Mouse (Mus musculus) limb, embryonic 14.5 days (tissue): ENCODE data around the gene Gm21987. TPM values are rescaled to one million over a fixed set of nuclear protein-coding genes. Genes with fewer than 3 reads are reported as not detected.
A peak's percentile ranks its signal among the peaks of the same experiment; 100 is the strongest.

ENCODE experiments used
- ATAC-seq: fragments of 200-750 bp; cut with Nextera tagmentation; 2 replicates; pipeline ENCODE4 v1.8.0; 2017; ENCODE audit warnings: low read depth, moderate number of reproducible peaks, moderate TSS enrichment; ENCODE audit not compliant: low FRiP score
- DNase-seq: peaks from one replicate; pipeline ENCODE4 v3.0.0-alpha.2; 2015; ENCODE audit warnings: low spot score
- H3K27ac ChIP-seq: fragments of 300-500 bp; sonication (generic); replicated peaks from 2 replicates; pipeline ENCODE4 v1.5.1; 2014; ENCODE audit warnings: low read depth, mild to moderate bottlenecking, low read length, moderate library complexity, mixed read lengths
- H3K27me3 ChIP-seq: fragments of 300-500 bp; sonication (generic); 2 replicates; pipeline ENCODE4 v1.6.1; 2014; ENCODE audit warnings: low read length, mixed read lengths; ENCODE audit not compliant: control insufficient read depth, insufficient read depth
- H3K36me3 ChIP-seq: fragments of 300-500 bp; sonication (generic); 2 replicates; pipeline ENCODE4 v1.6.1; 2014; ENCODE audit warnings: mild to moderate bottlenecking, low read length, moderate library complexity, mixed read lengths; ENCODE audit not compliant: control insufficient read depth, insufficient read depth
- H3K4me1 ChIP-seq: fragments of 300-500 bp; sonication (generic); 2 replicates; pipeline ENCODE4 v1.6.1; 2014; ENCODE audit warnings: antibody characterized with exemption, low read length, mixed read lengths; ENCODE audit not compliant: control insufficient read depth, insufficient read depth
- H3K4me2 ChIP-seq: fragments of 300-500 bp; sonication (generic); replicated peaks from 2 replicates; pipeline ENCODE4 v1.6.1; 2014; ENCODE audit warnings: low read depth, mild to moderate bottlenecking, low read length, moderate library complexity; ENCODE audit not compliant: severe bottlenecking
- H3K4me3 ChIP-seq: fragments of 300-500 bp; sonication (generic); replicated peaks from 2 replicates; pipeline ENCODE4 v1.5.1; 2014; ENCODE audit warnings: low read length
- H3K9ac ChIP-seq: fragments of 300-500 bp; sonication (generic); 2 replicates; pipeline ENCODE4 v1.6.1; 2014; ENCODE audit warnings: mild to moderate bottlenecking, low read depth, low read length, moderate library complexity; ENCODE audit not compliant: severe bottlenecking
- H3K9me3 ChIP-seq: fragments of 300-500 bp; sonication (generic); 2 replicates; pipeline ENCODE4 v1.6.1; 2016; ENCODE audit warnings: low read length; ENCODE audit not compliant: control insufficient read depth
- POLR2A ChIP-seq: fragments of 200-500 bp; IDR thresholded peaks from 2 replicates; pipeline ENCODE4 v1.8.0; 2012; ENCODE audit warnings: inconsistent platforms, mild to moderate bottlenecking, moderate library complexity, borderline replicate concordance; ENCODE audit not compliant: insufficient read depth, insufficient read length; ENCODE audit errors: extremely low read depth
- WGBS: fragments of 180-500 bp; shearing (Covaris S2); extraction: QIAGEN DNeasy Blood & Tissue Kit; methylation state at CpG from one replicate; pipeline ENCODE4 v1.1.7; 2014; 5-methylcytosine and 5-hydroxymethylcytosine counted together
- polyA plus RNA-seq, 2 experiments: library from polyadenylated mRNA; depleted of rRNA in 1 of 2; stranded (reverse) in 1 of 2; unstranded in 1 of 2; fragments of >200 nt; fragmentation: Nextera tagmentation in 1 of 2; extraction: Ambion mirVana in 1 of 2; gene quantifications; 2 replicates each; pipeline versions ENCODE4 v1.2.1 to v1.2.3; 2012 to 2014

Gm21987 gene
- polyA plus RNA-seq, 2 experiments = not detected

GRCm38 (mm10) chr16:38307221-38307605 is 39.6 kb upstream of the Gm21987 start:
- peak overlapping the region; percentile 28; the same call in 1 of the 2 replicates for H3K27ac ChIP-seq
- no peak for TF ChIP-seq POLR2A
- 0 out of 2 replicates have a peak overlapping the region, but pooled peaks have one; percentile 23 for H3K4me2 ChIP-seq
- peak; percentile 23 for DNase-seq
- H3K36me3 ChIP-seq = no peaks in the 10 kb centered on the region
- no peaks in the 10 kb centered on the region for H3K9me3 ChIP-seq
- H3K9ac ChIP-seq = no peak overlapping the region
- peaks cover 19% of the 10 kb centered on the region for H3K4me1 ChIP-seq
- H3K27me3 ChIP-seq = no peaks in the 10 kb centered on the region
- no peak overlapping the region for H3K4me3 ChIP-seq
- WGBS = 12% methylated on average over 5 of the region's 5 CpGs
- peak; percentile 76 for ATAC-seq

DNA sequence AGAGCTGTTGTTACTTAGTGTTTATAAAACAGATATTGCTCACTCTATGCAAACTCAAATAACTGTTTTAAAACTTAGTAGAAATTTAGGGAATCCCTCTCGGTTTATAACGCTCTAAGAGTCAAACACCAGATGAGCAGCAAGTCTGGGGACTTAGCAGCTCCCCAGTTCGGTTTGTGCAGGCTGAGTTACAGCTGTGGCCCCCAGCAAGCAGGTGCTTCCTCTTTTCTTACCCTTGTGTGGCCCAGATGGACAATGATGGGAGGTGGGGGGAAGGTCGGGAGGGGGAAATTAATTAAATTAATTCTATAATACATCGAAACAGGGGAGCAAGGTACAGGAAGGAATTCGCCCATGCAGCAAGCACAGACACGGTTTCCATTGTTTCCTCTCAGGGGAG is 39.2 kb upstream of the Gm21987 start:
- ATAC-seq (peak; percentile 43; the same call in 1 of the 2 replicates), DNase-seq (no peak)
- H3K4me2 ChIP-seq = no peak overlapping the region; the same call in 1 of the 2 replicates
- H3K27ac ChIP-seq = peak overlapping the region; percentile 28; the same call in 1 of the 2 replicates
- H3K9ac ChIP-seq = no peak overlapping the region
- H3K4me1 ChIP-seq = peaks cover 19% of the 10 kb centered on the region
- no peaks in the 10 kb centered on the region for H3K27me3 ChIP-seq
- 24% methylated on average over 7 of the region's 7 CpGs for WGBS
- no peak for TF ChIP-seq POLR2A
- no peaks in the 10 kb centered on the region for H3K9me3 ChIP-seq
- no peak overlapping the region for H3K4me3 ChIP-seq
- no peaks in the 10 kb centered on the region for H3K36me3 ChIP-seq

DNA sequence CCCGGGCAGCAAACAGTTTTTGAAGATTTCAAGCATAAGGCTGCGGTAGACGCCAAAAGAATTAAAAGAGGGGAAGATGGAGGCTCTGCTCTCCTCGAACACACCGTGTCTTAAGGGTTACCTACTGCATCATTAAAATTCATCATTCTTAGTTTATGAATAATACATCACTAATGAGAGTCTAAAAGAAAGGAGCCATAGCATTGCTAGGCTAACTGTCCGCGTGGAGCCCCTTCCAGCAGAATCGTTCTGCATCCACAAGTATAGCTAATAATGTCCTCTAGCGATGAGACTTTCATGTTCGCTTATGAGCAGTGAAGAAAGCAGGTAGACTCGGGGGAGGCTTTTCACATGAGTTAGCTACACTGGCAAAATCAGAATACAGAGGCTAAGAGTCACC is 38.6 kb upstream of the Gm21987 start:
- Histone ChIP-seq H3K27ac (no peak overlapping the region), H3K27me3 (no peaks in the 10 kb centered on the region), H3K36me3 (no peaks in the 10 kb centered on the region), H3K9me3 (no peaks in the 10 kb centered on the region), H3K4me2 (no peak overlapping the region), H3K4me3 (no peak overlapping the region), H3K4me1 (peaks cover 19% of the 10 kb centered on the region), H3K9ac (no peak overlapping the region)
- DNase-seq (no peak), ATAC-seq (no peak)
- TF ChIP-seq POLR2A = no peak
- 78% methylated on average over 11 of the region's 11 CpGs for WGBS

DNA sequence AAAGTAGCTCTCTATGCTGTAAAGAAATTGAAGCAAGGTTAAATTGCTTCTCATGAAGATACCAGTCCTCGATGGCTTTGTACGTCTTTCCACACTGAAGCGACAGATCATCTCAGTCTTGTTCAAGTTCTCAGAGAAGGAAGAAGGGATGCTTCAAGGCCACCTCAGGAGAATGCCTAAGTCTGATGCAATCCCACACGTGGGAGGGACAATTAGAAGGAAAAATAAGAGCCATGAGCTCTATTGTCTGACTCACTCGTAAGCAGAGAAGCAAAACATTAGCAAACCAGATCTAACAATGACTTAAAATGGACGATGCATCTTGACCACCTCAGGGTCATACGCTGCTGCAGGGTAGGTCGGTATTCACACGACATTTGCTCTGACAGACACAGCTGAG is 28.3 kb upstream of the Gm21987 start:
- no peaks in the 10 kb centered on the region for H3K36me3 ChIP-seq
- no peak overlapping the region for H3K4me2 ChIP-seq
- H3K27me3 ChIP-seq = no peaks in the 10 kb centered on the region
- no peaks in the 10 kb centered on the region for H3K4me1 ChIP-seq
- ATAC-seq (no peak), DNase-seq (no peak)
- WGBS = 81% methylated on average over 9 of the region's 9 CpGs
- H3K27ac ChIP-seq = no peak overlapping the region
- H3K4me3 ChIP-seq = no peak overlapping the region
- TF ChIP-seq POLR2A = no peak
- no peaks in the 10 kb centered on the region for H3K9me3 ChIP-seq
- no peak overlapping the region for H3K9ac ChIP-seq

DNA sequence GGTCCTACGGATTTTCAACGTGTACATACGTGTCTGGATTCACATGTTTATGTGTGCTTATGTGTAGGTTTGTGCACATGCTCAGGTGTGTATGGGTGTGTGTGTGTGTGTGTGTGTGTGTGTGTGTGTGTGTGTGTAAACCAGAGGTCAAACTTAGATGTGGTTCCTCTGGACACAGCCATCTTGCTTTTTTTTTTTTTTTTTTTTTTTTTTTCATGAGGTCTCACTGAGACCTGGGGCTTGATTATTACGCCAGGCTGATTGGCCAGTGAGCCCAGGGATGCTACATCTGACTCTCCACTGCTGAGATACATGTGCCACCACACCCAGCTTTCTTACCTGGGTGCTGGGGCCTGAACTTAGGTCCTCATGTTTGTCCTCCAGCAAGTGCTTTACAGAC is 27.8 kb upstream of the Gm21987 start:
- WGBS = 92% methylated on average over 4 of the region's 4 CpGs
- TF ChIP-seq POLR2A = no peak
- no peak overlapping the region for H3K9ac ChIP-seq
- H3K4me2 ChIP-seq = no peak overlapping the region
- H3K27me3 ChIP-seq = no peaks in the 10 kb centered on the region
- no peak overlapping the region for H3K4me3 ChIP-seq
- no peaks in the 10 kb centered on the region for H3K9me3 ChIP-seq
- H3K36me3 ChIP-seq = no peaks in the 10 kb centered on the region
- no peak overlapping the region for H3K27ac ChIP-seq
- no peak for DNase-seq
- no peaks in the 10 kb centered on the region for H3K4me1 ChIP-seq
- ATAC-seq = no peak
